Mouse (Mus musculus) layer of hippocampus, adult 8-10 months (tissue): ENCODE results near the gene B3galt4. TPM values are rescaled to one million over a fixed set of nuclear protein-coding genes. Genes with fewer than 3 reads are reported as not detected.
A peak's percentile ranks its signal among the peaks of the same experiment; 100 is the strongest.
"Not testable (repeated sequence)": the region's sequence is repeated elsewhere in the genome, so short reads cannot be mapped to it uniquely, and the experiment has no call there.

Experiments
- DNase-seq, 2 experiments: peaks; one replicate each; pipeline ENCODE4 v3.0.0; 2022; ENCODE audit warnings: low spot score in 2 of 2
- total RNA-seq, 4 experiments: library from RNA; stranded (reverse); gene quantifications; 2 replicates each; pipeline ENCODE4 v1.2.4; 2022

The B3galt4 gene
- total RNA-seq, 4 experiments from 2014 or later: 4.7 to 7.4 (median 6.9) TPM

- DNase-seq: peak; percentile 97 to 98
Observed at GRCm38 (mm10) chr17:33909077-33909868, 42.0 kb downstream of the B3galt4 start, which contains the start of gene Daxx. Daxx (plus strand) TSS chr17:33909414.

GRCm38 (mm10) chr17:33908331-33909076 lies 42.8 kb downstream of the B3galt4 start:
- DNase-seq: no peak

DNA sequence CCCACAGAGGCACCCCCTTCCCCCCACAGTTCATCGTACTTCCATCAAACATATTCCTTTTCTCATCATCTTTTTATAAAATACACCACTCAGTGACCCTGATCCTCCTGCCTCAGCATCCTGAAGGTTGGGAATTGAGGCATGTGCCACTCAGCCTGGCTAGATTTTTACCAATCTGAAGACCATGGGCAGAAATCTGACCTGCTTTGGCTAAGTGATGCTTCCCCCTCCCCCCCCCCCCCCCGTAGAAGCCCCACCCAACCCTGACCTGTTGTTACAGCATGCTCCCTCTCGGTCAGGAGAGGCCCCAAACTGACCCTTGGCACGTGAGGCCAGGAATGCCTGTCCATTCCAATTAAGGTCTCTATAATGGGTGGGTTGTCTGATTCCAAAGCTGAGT lies 46.5 kb downstream of the B3galt4 start, which contains the start of gene Platr17:
TSS of gene Platr17 (plus strand) at position 301 of the 400 bp plus-strand sequence.
- not testable (repeated sequence) for DNase-seq

GRCm38 (mm10) chr17:33903911-33904651 lies 47.2 kb downstream of the B3galt4 start:
- not testable (repeated sequence) for DNase-seq

GRCm38 (mm10) chr17:33902491-33902890 lies 48.8 kb downstream of the B3galt4 start:
- DNase-seq: no peak

- DNase-seq: no peak
Observed at GRCm38 (mm10) chr17:33902079-33902478, 49.2 kb downstream of the B3galt4 start.

- no peak for DNase-seq
Observed at GRCm38 (mm10) chr17:33901653-33902052, 49.6 kb downstream of the B3galt4 start.

DNA sequence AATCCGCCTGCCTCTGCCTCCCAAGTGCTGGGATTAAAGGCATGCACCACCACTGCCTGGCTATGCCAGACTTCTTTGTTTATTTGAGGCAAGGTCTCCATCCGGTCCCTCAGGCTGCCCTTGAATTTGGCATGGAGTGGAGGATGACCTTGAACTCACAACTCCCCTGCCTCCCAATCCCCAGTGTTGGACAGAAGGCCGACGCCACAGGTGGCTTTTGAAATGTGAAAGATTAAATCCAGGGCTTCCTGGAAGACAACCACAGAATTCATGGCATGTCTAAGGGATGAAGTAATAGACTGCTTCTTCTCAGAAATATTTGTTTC lies 50.3 kb downstream of the B3galt4 start:
- no peak for DNase-seq

DNA sequence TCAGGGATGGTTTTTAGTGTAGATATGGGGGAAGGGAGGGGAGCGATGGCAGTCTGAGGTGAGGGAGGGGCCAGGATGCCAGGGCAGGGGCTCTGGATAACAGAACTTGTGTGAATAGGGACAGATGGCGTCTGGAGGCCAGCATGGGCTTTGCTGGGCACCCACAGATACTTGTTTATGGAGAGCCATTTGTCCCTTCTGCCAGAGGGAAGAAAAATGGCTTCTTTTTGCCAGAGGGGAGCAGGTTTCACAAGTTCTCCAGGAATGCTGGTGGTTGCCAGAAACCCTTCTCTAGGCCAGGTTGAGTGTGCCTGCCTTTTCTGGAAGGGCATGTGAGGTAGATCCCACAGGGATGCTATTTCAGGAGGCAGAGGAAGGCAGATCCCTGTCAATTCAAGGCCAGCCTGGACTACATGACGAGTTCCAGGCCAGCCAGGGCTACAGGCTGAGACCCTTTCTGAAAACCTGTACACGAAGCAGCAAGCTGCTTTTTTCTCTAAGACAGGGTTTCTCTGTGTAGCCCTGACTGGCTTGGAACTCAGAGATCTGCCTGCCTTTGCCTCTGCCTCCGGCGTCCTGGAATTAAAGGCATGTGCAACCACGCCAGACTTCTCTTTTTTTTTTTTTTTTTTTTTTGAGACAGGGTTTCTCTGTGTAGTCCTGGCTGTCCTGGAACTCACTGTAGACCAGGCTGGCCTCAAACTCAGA lies 50.9 kb downstream of the B3galt4 start:
- no peak for DNase-seq

Other genes with a start within 250 kb of the B3galt4 start
- 10 to 100 TPM; 73.7 to 87.2 (median 80.7) TPM for gene March2, start 232.8 kb downstream of the B3galt4 start, total RNA-seq
- 100 to 1,000 TPM; 272 to 320 (median 292) TPM for gene Rab11b, start 191.0 kb downstream of the B3galt4 start, total RNA-seq
- gene Angptl4, start 169.7 kb downstream of the B3galt4 start, total RNA-seq: 1 to 10 TPM; 1.7 to 3.0 (median 2.2) TPM
- gene Kank3, start 141.0 kb downstream of the B3galt4 start, total RNA-seq: 10 to 100 TPM; 26.9 to 41.2 (median 31.4) TPM
- gene Rps28, start 126.9 kb downstream of the B3galt4 start, total RNA-seq: 100 to 1,000 TPM; 686 to 890 (median 782) TPM
- gene Ndufa7, start 126.9 kb downstream of the B3galt4 start, total RNA-seq: 100 to 1,000 TPM; 196 to 215 (median 203) TPM
- gene Cd320, start 108.4 kb downstream of the B3galt4 start, total RNA-seq: 10 to 100 TPM; 22.8 to 26.0 (median 25.1) TPM
- not detected for gene Gm7029, start 77.7 kb downstream of the B3galt4 start, total RNA-seq
- 1 to 10 TPM; 1.9 to 2.6 (median 2.5) TPM for gene Kifc1, start 60.8 kb downstream of the B3galt4 start, total RNA-seq
- gene Platr17, start 46.4 kb downstream of the B3galt4 start, total RNA-seq: 1 to 10 TPM in 2 of 4 experiments, not detected in 2; 1.4 to 1.8 TPM
- gene Daxx, start 42.1 kb downstream of the B3galt4 start, total RNA-seq: 10 to 100 TPM; 24.2 to 27.1 (median 26.1) TPM
- 10 to 100 TPM; 39.9 to 87.4 (median 58.2) TPM for gene Tapbp, start 35.6 kb downstream of the B3galt4 start, total RNA-seq
- 10 to 100 TPM; 28.8 to 36.0 (median 32.5) TPM for gene Zbtb22, start 35.6 kb downstream of the B3galt4 start, total RNA-seq
- 10 to 100 TPM; 64.3 to 90.9 (median 81.8) TPM for gene Rgl2, start 21.9 kb downstream of the B3galt4 start, total RNA-seq
- gene Pfdn6, start 11.1 kb downstream of the B3galt4 start, total RNA-seq: 10 to 100 TPM; 68.7 to 93.1 (median 76.1) TPM
- 10 to 100 TPM; 13.2 to 17.4 (median 14.9) TPM for gene Wdr46, start 10.8 kb downstream of the B3galt4 start, total RNA-seq
- gene Vps52, start 4.3 kb upstream of the B3galt4 start, total RNA-seq: 10 to 100 TPM; 81.4 to 91.3 (median 81.9) TPM
- 100 to 1,000 TPM; 273 to 401 (median 339) TPM for gene Rps18, start 4.5 kb upstream of the B3galt4 start, total RNA-seq
- 100 to 1,000 TPM in 1 of 4 experiments, 10 to 100 TPM in 3; 29.6 to 138 (median 63.9) TPM for gene H2-K1, start 48.9 kb upstream of the B3galt4 start, total RNA-seq
- 10 to 100 TPM; 34.8 to 44.1 (median 42.7) TPM for gene Ring1, start 73.2 kb upstream of the B3galt4 start, total RNA-seq
- gene H2-Ke6, start 76.6 kb upstream of the B3galt4 start, total RNA-seq: 10 to 100 TPM; 57.9 to 62.2 (median 58.3) TPM
- gene Slc39a7, start 80.2 kb upstream of the B3galt4 start, total RNA-seq: 100 to 1,000 TPM in 1 of 4 experiments, 10 to 100 TPM in 3; 77.1 to 106 (median 92.6) TPM
- gene Rxrb, start 80.3 kb upstream of the B3galt4 start, total RNA-seq: 10 to 100 TPM; 70.8 to 85.4 (median 78.0) TPM
- 10 to 100 TPM; 22.6 to 30.2 (median 27.5) TPM for gene Col11a2, start 87.9 kb upstream of the B3galt4 start, total RNA-seq
- 1 to 10 TPM in 2 of 4 experiments, not detected in 2; 2.6 to 3.6 TPM for gene H2-Oa, start 140.9 kb upstream of the B3galt4 start, total RNA-seq
- gene H2-DMa, start 168.1 kb upstream of the B3galt4 start, total RNA-seq: 10 to 100 TPM; 31.5 to 37.7 (median 34.2) TPM
- gene Brd2, start 171.1 kb upstream of the B3galt4 start, total RNA-seq: 100 to 1,000 TPM; 190 to 204 (median 197) TPM
- gene H2-DMb2, start 191.8 kb upstream of the B3galt4 start, total RNA-seq: 1 to 10 TPM in 2 of 4 experiments, under 1 TPM in 2; 0.51 to 3.5 (median 2.1) TPM
- 1 to 10 TPM; 3.4 to 9.7 (median 6.0) TPM for gene H2-DMb1, start 201.6 kb upstream of the B3galt4 start, total RNA-seq
- gene Tap1, start 236.1 kb upstream of the B3galt4 start, total RNA-seq: 10 to 100 TPM in 1 of 4 experiments, 1 to 10 TPM in 3; 2.5 to 10.6 (median 5.8) TPM
- 1 to 10 TPM; 3.9 to 9.0 (median 5.8) TPM for gene Psmb9, start 236.3 kb upstream of the B3galt4 start, total RNA-seq
- 10 to 100 TPM in 2 of 4 experiments, 1 to 10 TPM in 2; 3.8 to 18.8 (median 10.0) TPM for gene Psmb8, start 246.2 kb upstream of the B3galt4 start, total RNA-seq